Mouse (Mus musculus): ENCODE data around the gene Slc35e3.
"Not testable (repeated sequence)": the region's sequence is repeated elsewhere in the genome, so short reads cannot be mapped to it uniquely, and the experiment has no call there.

GRCm38 (mm10) chr10:117745570-117746296 is 432 bp downstream of the Slc35e3 start:
- not testable (repeated sequence) for TF ChIP-seq CTCF, EP300 (IDR thresholded peaks at IDR 0.05; ENCODE audit: low read depth)
